Mouse (Mus musculus): ENCODE data around the gene Nuak1.

- TF ChIP-seq CTCF (IDR thresholded peaks at IDR 0.05; ENCODE audit: extremely low read depth, insufficient read depth, low read length), result no peak
- TF ChIP-seq POLR2A (IDR thresholded peaks at IDR 0.05; ENCODE audit: extremely low read depth, insufficient read depth, low read length), result no peak
Measured at GRCm38 (mm10) chr10:84480146-84480545, 39.7 kb upstream of the Nuak1 start.
